Mouse (Mus musculus): ENCODE results near the gene Egfl7.

GRCm38 (mm10) chr2:26579714-26580113, at the start of gene Egfl7:
- TF ChIP-seq CTCF (IDR thresholded peaks at IDR 0.05; ENCODE audit: control insufficient read depth, insufficient read depth, insufficient read length) (no peak), MYOD1 (IDR thresholded peaks at IDR 0.05; ENCODE audit: control insufficient read depth, insufficient read length, low read depth) (no peak)

All from C2C12 (cell line).